In the genomic region with DNA sequence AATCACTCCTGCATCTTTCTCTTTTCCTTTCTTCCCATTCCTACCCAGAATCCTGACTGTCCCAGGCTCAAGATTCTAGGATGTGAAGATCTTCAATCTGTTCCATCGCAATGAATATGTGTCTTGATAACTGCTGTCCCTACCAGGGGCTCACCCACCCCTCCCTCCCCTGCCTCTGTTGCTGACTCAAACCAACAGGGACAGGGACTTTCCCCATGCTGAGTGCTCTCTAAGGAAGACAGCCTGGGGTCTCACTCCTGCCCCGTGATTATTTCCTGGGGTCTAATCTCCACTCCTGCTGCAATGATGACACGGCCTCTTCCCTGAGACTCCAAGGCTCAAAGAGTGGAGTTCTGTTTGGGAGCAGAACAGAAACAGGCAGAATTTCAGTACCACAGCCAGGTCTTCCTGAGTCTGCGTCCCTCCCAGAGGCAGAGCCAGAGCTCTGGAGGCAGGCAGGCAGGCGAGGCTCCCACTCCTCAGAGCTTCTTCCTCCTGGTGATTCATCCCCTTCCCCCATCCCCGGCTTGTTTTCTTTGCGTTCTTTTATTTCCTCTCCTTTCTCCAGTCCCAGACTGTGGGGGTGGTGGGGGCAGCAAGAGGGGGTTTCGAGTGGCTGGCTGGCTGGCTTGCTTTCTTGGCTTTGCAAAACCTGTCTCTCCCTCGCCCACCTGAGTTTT, we compare ENCODE assay signal across 21 mouse cellular contexts. TPM values are rescaled to one million over a fixed set of nuclear protein-coding genes. Genes with fewer than 3 reads are reported as not detected.
DNase-seq lines count a peak whose midpoint lies in the region; ATAC-seq and TF ChIP-seq lines count a peak whose summit lies in the region.
"Had no signal": no experiment of that assay in that cellular context is flagged by ENCODE, and none has a peak within 500 bp of the region (broad histone marks: within the 10 kb centered on the region; RNA-seq: fewer than 3 reads in every experiment).

No protein-coding gene starts in this region.

- no peak for TF ChIP-seq CTCF in heart, postnatal 0 days (IDR thresholded peaks at IDR 0.05; ENCODE audit: low read depth)

- no peaks in the 10 kb centered on the region for H3K36me3 ChIP-seq in heart, postnatal 0 days (replicated peaks; ENCODE audit: control insufficient read depth, insufficient read depth, low read length)
- no peaks in the 10 kb centered on the region for H3K36me3 ChIP-seq in embryonic facial prominence, embryonic 12.5 days
- no peaks in the 10 kb centered on the region for H3K36me3 ChIP-seq in kidney, embryonic 14.5 days (ENCODE audit: control insufficient read depth, insufficient read depth, low read length)
- H3K36me3 ChIP-seq: midbrain, embryonic 12.5 days had no signal

- no peaks in the 10 kb centered on the region for H3K27me3 ChIP-seq in heart, postnatal 0 days (ENCODE audit: control insufficient read depth, insufficient read depth, low read length)
- peaks cover 9% of the 10 kb centered on the region; the same call in 1 of the 2 replicates for H3K27me3 ChIP-seq in embryonic facial prominence, embryonic 12.5 days
- no peaks in the 10 kb centered on the region for H3K27me3 ChIP-seq in kidney, embryonic 14.5 days (ENCODE audit: control insufficient read depth, insufficient read depth, low read length)
- H3K27me3 ChIP-seq: Patski had no signal

- 24% methylated on average over 9 of the region's 9 CpGs for WGBS in heart, postnatal 0 days
- 17% methylated on average over 9 of the region's 9 CpGs for WGBS in embryonic facial prominence, embryonic 12.5 days
- WGBS in kidney, embryonic 14.5 days, result 15% methylated on average over 9 of the region's 9 CpGs

- TF ChIP-seq EP300 in heart, postnatal 0 days (IDR thresholded peaks at IDR 0.05; ENCODE audit: low read depth), result no peak

- no peaks in the 10 kb centered on the region for H3K4me1 ChIP-seq in heart, postnatal 0 days (ENCODE audit: control insufficient read depth, insufficient read depth)
- H3K4me1 ChIP-seq in embryonic facial prominence, embryonic 12.5 days, result peaks cover 8% of the 10 kb centered on the region; the same call in 1 of the 2 replicates
- no peaks in the 10 kb centered on the region for H3K4me1 ChIP-seq in kidney, embryonic 14.5 days (ENCODE audit: control insufficient read depth, insufficient read depth, low read length)

- no peak for DNase-seq in heart, postnatal 0 days (ENCODE audit: low spot score)
- no peak for DNase-seq in heart, adult 9 months (ENCODE audit: low spot score in 2 of 2)
- DNase-seq in thymus, postnatal 0 days (ENCODE audit: low spot score), result peak; percentile 16
- DNase-seq in thymus, adult 18-20 months, result no peak
- DNase-seq in spleen, postnatal 10 days (ENCODE audit: low spot score in 2 of 2), result no peak
- DNase-seq in layer of hippocampus, adult 8-10 months (ENCODE audit: low spot score in 2 of 2), result no peak
- DNase-seq: cerebellum, adult 11 months; cerebellum, postnatal 25 days; heart, adult 11 months; liver; lung, adult 18-20 months; spleen, adult 18-20 months had no signal

- H3K4me3 ChIP-seq in heart, postnatal 0 days (ENCODE audit: low read depth, low read length), result peak overlapping the region; percentile 4; the same call in 1 of the 2 replicates
- no peak overlapping the region for H3K4me3 ChIP-seq in embryonic facial prominence, embryonic 12.5 days
- H3K4me3 ChIP-seq in kidney, embryonic 14.5 days (ENCODE audit: low read length), result no peak overlapping the region
- H3K4me3 ChIP-seq: midbrain, embryonic 12.5 days had no signal

- H3K9me3 ChIP-seq in heart, postnatal 0 days (replicated peaks; ENCODE audit: control insufficient read depth, low read length), result no peaks in the 10 kb centered on the region
- no peaks in the 10 kb centered on the region for H3K9me3 ChIP-seq in embryonic facial prominence, embryonic 12.5 days
- no peaks in the 10 kb centered on the region for H3K9me3 ChIP-seq in kidney, embryonic 14.5 days (ENCODE audit: control insufficient read depth, low read length)
- H3K9me3 ChIP-seq: midbrain, embryonic 12.5 days had no signal

- H3K9ac ChIP-seq in heart, postnatal 0 days (replicated peaks; ENCODE audit: low read depth, low read length), result 0 out of 2 replicates have a peak overlapping the region, but pooled peaks have one; percentile 15
- H3K9ac ChIP-seq in embryonic facial prominence, embryonic 12.5 days, result no peak overlapping the region
- H3K9ac ChIP-seq in kidney, embryonic 14.5 days (ENCODE audit: low read depth, low read length), result no peak overlapping the region
- H3K9ac ChIP-seq: midbrain, embryonic 12.5 days had no signal

- H3K27ac ChIP-seq in heart, postnatal 0 days (ENCODE audit: low read depth), result no peak overlapping the region
- H3K27ac ChIP-seq in embryonic facial prominence, embryonic 12.5 days, result 0 out of 2 replicates have a peak overlapping the region, but pooled peaks have one; percentile 36
- H3K27ac ChIP-seq in kidney, embryonic 14.5 days (ENCODE audit: low read depth, low read length), result no peak overlapping the region
- H3K27ac ChIP-seq: hindbrain, postnatal 0 days; kidney, postnatal 0 days; macrophage; midbrain, embryonic 12.5 days had no signal

- ATAC-seq in heart, postnatal 0 days (ENCODE audit: insufficient read depth, low read depth), result no peak
- ATAC-seq in embryonic facial prominence, embryonic 12.5 days (ENCODE audit: insufficient number of reproducible peaks, insufficient read depth, low FRiP score, low TSS enrichment), result no peak
- ATAC-seq in kidney, embryonic 14.5 days (ENCODE audit: low FRiP score, low TSS enrichment), result no peak
- ATAC-seq: hindbrain, postnatal 0 days; Patski had no signal

- H3K4me2 ChIP-seq in heart, postnatal 0 days (ENCODE audit: low read depth, low read length), result peak overlapping the region; percentile 17; the same call in 1 of the 2 replicates
- no peak overlapping the region for H3K4me2 ChIP-seq in embryonic facial prominence, embryonic 12.5 days (replicated peaks)
- H3K4me2 ChIP-seq in kidney, embryonic 14.5 days (replicated peaks; ENCODE audit: low read depth, low read length), result no peak overlapping the region
- H3K4me2 ChIP-seq: midbrain, embryonic 12.5 days had no signal

RNA-seq across cellular contexts. Expression of a gene that starts 7.4 kb away (rescaled TPM):
- 37.2 and 55.0 TPM in 2 replicates for total RNA-seq in heart, postnatal 0 days (2014; rRNA removed; ENCODE audit: low replicate concordance)
- 13.5 and 17.1 TPM in 2 replicates for polyA plus RNA-seq in heart, postnatal 0 days (2015; fragmentation: Nextera tagmentation; extraction: Ambion mirVana)
- polyA plus RNA-seq in thymus, postnatal 0 days (2015; fragmentation: Nextera tagmentation; extraction: Ambion mirVana), result 170 and 185 TPM in 2 replicates
- 0.72 and 0.88 TPM in 2 replicates for polyA plus RNA-seq in embryonic facial prominence, embryonic 12.5 days (2016; fragmentation: Nextera tagmentation; extraction: Ambion mirVana)
- polyA plus RNA-seq in kidney, embryonic 14.5 days (2014; fragmentation: Nextera tagmentation; extraction: Ambion mirVana), result 3.4 and 6.1 TPM in 2 replicates
- 1 to 10 TPM; 1.2 to 2.8 (median 2.1) TPM for total RNA-seq in layer of hippocampus, adult 8-10 months (2022)
- polyA plus RNA-seq: macrophage had no signal

RNA-seq across cellular contexts. Expression of a gene that starts 17.7 kb away (rescaled TPM):
- total RNA-seq in heart, postnatal 0 days (2014; rRNA removed; ENCODE audit: low replicate concordance), result not detected in 2 replicates
- 0.15 and 0.30 TPM in 2 replicates for polyA plus RNA-seq in heart, postnatal 0 days (2015; fragmentation: Nextera tagmentation; extraction: Ambion mirVana)
- 1.8 and 3.6 TPM in 2 replicates for polyA plus RNA-seq in thymus, postnatal 0 days (2015; fragmentation: Nextera tagmentation; extraction: Ambion mirVana)
- 2.8 and 3.6 TPM in 2 replicates for polyA plus RNA-seq in embryonic facial prominence, embryonic 12.5 days (2016; fragmentation: Nextera tagmentation; extraction: Ambion mirVana)
- polyA plus RNA-seq in kidney, embryonic 14.5 days (2014; fragmentation: Nextera tagmentation; extraction: Ambion mirVana), result 1.0 and 1.5 TPM in 2 replicates
- under 1 TPM in 3 of 4 experiments, not detected in 1; 0.34 to 0.58 (median 0.56) TPM for total RNA-seq in layer of hippocampus, adult 8-10 months (2022)
- total RNA-seq: gastrocnemius, adult 18-20 months had no signal
- polyA plus RNA-seq: macrophage, Patski had no signal

RNA-seq across cellular contexts. Expression of a gene that starts 18.3 kb away (rescaled TPM):
- not detected in 2 replicates for total RNA-seq in heart, postnatal 0 days (2014; rRNA removed; ENCODE audit: low replicate concordance)
- 0.19 and 0.25 TPM in 2 replicates for polyA plus RNA-seq in heart, postnatal 0 days (2015; fragmentation: Nextera tagmentation; extraction: Ambion mirVana)
- polyA plus RNA-seq in thymus, postnatal 0 days (2015; fragmentation: Nextera tagmentation; extraction: Ambion mirVana), result 8.2 and 14.0 TPM in 2 replicates
- polyA plus RNA-seq in embryonic facial prominence, embryonic 12.5 days (2016; fragmentation: Nextera tagmentation; extraction: Ambion mirVana), result 0.06 and 0.12 TPM in 2 replicates
- polyA plus RNA-seq in kidney, embryonic 14.5 days (2014; fragmentation: Nextera tagmentation; extraction: Ambion mirVana), result 0.17 and 0.24 TPM in 2 replicates
- 1 to 10 TPM in 2 of 4 experiments, under 1 TPM in 2; 0.64 to 1.1 (median 1.0) TPM for total RNA-seq in layer of hippocampus, adult 8-10 months (2022)
- polyA plus RNA-seq: macrophage had no signal

RNA-seq across cellular contexts. Expression of a gene that starts 33.1 kb away (rescaled TPM):
- 0.34 and 6.5 TPM in 2 replicates for total RNA-seq in heart, postnatal 0 days (2014; rRNA removed; ENCODE audit: low replicate concordance)
- 7.5 and 7.7 TPM in 2 replicates for polyA plus RNA-seq in heart, postnatal 0 days (2015; fragmentation: Nextera tagmentation; extraction: Ambion mirVana)
- polyA plus RNA-seq in thymus, postnatal 0 days (2015; fragmentation: Nextera tagmentation; extraction: Ambion mirVana), result 34.3 and 39.1 TPM in 2 replicates
- polyA plus RNA-seq in embryonic facial prominence, embryonic 12.5 days (2016; fragmentation: Nextera tagmentation; extraction: Ambion mirVana), result 11.8 and 13.9 TPM in 2 replicates
- 13.1 and 13.3 TPM in 2 replicates for polyA plus RNA-seq in kidney, embryonic 14.5 days (2014; fragmentation: Nextera tagmentation; extraction: Ambion mirVana)
- 10 to 100 TPM; 40.9 to 46.6 (median 46.0) TPM for total RNA-seq in layer of hippocampus, adult 8-10 months (2022)

RNA-seq across cellular contexts. Expression of a gene that starts 38.1 kb away (rescaled TPM):
- total RNA-seq in heart, postnatal 0 days (2014; rRNA removed; ENCODE audit: low replicate concordance), result not detected in 2 replicates
- polyA plus RNA-seq in heart, postnatal 0 days (2015; fragmentation: Nextera tagmentation; extraction: Ambion mirVana), result 0.10 TPM in 1 of 2 replicates, not detected in the other
- 0.27 and 0.47 TPM in 2 replicates for polyA plus RNA-seq in thymus, postnatal 0 days (2015; fragmentation: Nextera tagmentation; extraction: Ambion mirVana)
- not detected in 2 replicates for polyA plus RNA-seq in embryonic facial prominence, embryonic 12.5 days (2016; fragmentation: Nextera tagmentation; extraction: Ambion mirVana)
- not detected in 2 replicates for polyA plus RNA-seq in kidney, embryonic 14.5 days (2014; fragmentation: Nextera tagmentation; extraction: Ambion mirVana)
- total RNA-seq in layer of hippocampus, adult 8-10 months (2022), result not detected
- total RNA-seq: gastrocnemius, adult 18-20 months; hindbrain, postnatal 0 days; left cerebral cortex, postnatal 10 days had no signal
- polyA plus RNA-seq: macrophage; midbrain, embryonic 12.5 days had no signal
